Mouse (Mus musculus): Measurements from ENCODE around the gene Robo1.

GRCm38 (mm10) chr16:72828381-72828780 lies 520.3 kb downstream of the Robo1 start:
- TF ChIP-seq CTCF (IDR thresholded peaks at IDR 0.05; ENCODE audit: low read depth, low read length), result no peak
- no peak for TF ChIP-seq POLR2AphosphoS5 (IDR thresholded peaks at IDR 0.05; ENCODE audit: insufficient replicate concordance, low read depth, low read length)
